Mouse (Mus musculus): Measurements from ENCODE around the gene Hoxb1. TPM values are rescaled to one million over a fixed set of nuclear protein-coding genes. Genes with fewer than 3 reads are reported as not detected.

Hoxb1 gene
- polyA plus RNA-seq, 1 experiment = not detected

DNA sequence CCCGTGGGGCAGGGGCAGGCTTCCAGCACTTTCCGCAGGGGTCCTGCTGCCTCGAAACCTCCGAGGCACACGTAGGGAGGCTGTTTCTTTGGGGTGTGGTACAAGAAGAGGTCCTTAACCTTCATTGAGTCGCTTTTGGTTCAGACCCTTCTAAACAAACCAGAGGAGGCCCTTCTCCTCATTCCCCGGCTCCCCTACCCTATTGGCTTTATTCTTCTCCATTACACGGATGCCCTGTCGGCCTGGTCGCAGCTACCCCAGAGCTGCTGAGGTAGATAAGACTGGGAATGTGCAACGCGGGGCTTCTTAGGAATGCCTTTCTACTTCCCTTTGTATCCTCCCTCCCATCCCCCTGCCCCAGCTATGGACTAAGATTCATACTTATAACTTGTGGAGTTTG, 38.8 kb upstream of the Hoxb1 start:
- Histone ChIP-seq H3K4me3 (no peak overlapping the region), H3K4me2 (ENCODE audit: low read depth) (no peak overlapping the region), H3K27me3 (ENCODE audit: control insufficient read depth, insufficient read depth, insufficient read length) (peaks cover 91% of the 10 kb centered on the region), H3K79me2 (ENCODE audit: control insufficient read depth, insufficient read depth) (no peaks in the 10 kb centered on the region), H3K36me3 (ENCODE audit: control insufficient read depth, insufficient read depth) (no peaks in the 10 kb centered on the region), H3ac (ENCODE audit: control insufficient read depth, insufficient read length) (no peak overlapping the region)
- no peak for TF ChIP-seq CEBPB (IDR thresholded peaks at IDR 0.05; ENCODE audit: insufficient read depth, poor library complexity, severe bottlenecking)
- no peak for TF ChIP-seq E2F4 (IDR thresholded peaks at IDR 0.05; ENCODE audit: insufficient read depth)
- TF ChIP-seq POLR2AphosphoS2 (IDR thresholded peaks at IDR 0.05; ENCODE audit: insufficient read length, low read depth) = no peak
- TF ChIP-seq USF1 (IDR thresholded peaks at IDR 0.05; ENCODE audit: low read depth) = no peak
- TF ChIP-seq SRF (IDR thresholded peaks at IDR 0.05; ENCODE audit: control insufficient read depth, insufficient read length, low read depth) = no peak
- TF ChIP-seq TCF3 (IDR thresholded peaks at IDR 0.05; ENCODE audit: insufficient read length, low read depth) = no peak

DNA sequence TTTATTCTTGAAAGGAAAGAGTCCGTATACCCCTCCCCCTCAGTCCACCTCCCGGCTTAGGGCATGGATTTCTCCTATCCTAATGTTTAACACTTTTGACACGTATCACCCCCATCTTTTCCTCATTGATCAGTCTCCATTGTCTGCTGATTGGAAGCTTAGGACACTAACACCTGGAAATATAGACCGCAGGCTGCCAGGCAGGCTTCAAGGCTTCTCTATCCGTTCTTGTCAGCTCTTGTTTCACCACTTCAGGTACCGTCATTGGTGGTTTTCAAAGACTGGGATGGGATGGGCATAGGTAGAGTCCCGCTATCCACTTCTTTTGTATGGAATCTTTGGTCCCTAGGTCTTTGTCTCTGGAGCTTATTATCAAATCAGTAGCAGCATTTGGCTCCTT, 38.4 kb upstream of the Hoxb1 start:
- peaks cover 91% of the 10 kb centered on the region for H3K27me3 ChIP-seq (ENCODE audit: control insufficient read depth, insufficient read depth, insufficient read length)
- no peak overlapping the region for H3K4me2 ChIP-seq (ENCODE audit: low read depth)
- H3K79me2 ChIP-seq (ENCODE audit: control insufficient read depth, insufficient read depth) = no peaks in the 10 kb centered on the region
- no peak overlapping the region for H3K4me3 ChIP-seq
- no peak for TF ChIP-seq CEBPB (IDR thresholded peaks at IDR 0.05; ENCODE audit: insufficient read depth, poor library complexity, severe bottlenecking)
- no peak for TF ChIP-seq POLR2AphosphoS2 (IDR thresholded peaks at IDR 0.05; ENCODE audit: insufficient read length, low read depth)
- no peak for TF ChIP-seq MAX (IDR thresholded peaks at IDR 0.05; ENCODE audit: low read depth)
- TF ChIP-seq POLR2A (IDR thresholded peaks at IDR 0.05; ENCODE audit: insufficient read length, low read depth) = no peak
- no peak for TF ChIP-seq TCF12 (IDR thresholded peaks at IDR 0.05; ENCODE audit: insufficient read depth, poor library complexity, severe bottlenecking)
- TF ChIP-seq REST (IDR thresholded peaks at IDR 0.05; ENCODE audit: insufficient read depth, insufficient read length) = no peak
- no peaks in the 10 kb centered on the region for H3K36me3 ChIP-seq (ENCODE audit: control insufficient read depth, insufficient read depth)
- no peak overlapping the region for H3ac ChIP-seq (ENCODE audit: control insufficient read depth, insufficient read length)

DNA sequence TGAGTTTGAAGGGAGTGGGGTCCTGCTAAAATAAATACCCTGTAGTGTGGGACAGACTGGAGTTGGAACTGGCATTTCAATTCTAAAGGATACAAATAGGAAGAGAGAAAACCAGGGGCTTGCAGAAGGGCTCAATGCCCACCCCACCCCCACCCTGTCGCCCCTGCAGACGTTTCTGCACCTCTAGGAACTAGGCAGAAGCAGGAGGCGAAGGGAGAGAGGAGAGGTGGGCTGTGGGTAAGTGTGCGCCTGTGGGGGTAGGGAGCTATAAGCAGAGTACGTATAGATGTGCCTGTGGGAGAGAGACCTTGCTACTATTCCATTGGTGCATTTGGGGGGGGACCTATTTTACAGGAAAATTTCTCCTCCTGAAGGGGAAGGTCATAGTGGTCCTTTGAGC, 37.8 kb upstream of the Hoxb1 start:
- Histone ChIP-seq H3K4me2 (ENCODE audit: low read depth) (no peak overlapping the region), H3K79me2 (ENCODE audit: control insufficient read depth, insufficient read depth) (no peaks in the 10 kb centered on the region), H3ac (ENCODE audit: control insufficient read depth, insufficient read length) (no peak overlapping the region), H3K27me3 (ENCODE audit: control insufficient read depth, insufficient read depth, insufficient read length) (peaks cover 91% of the 10 kb centered on the region), H3K4me3 (no peak overlapping the region), H3K36me3 (ENCODE audit: control insufficient read depth, insufficient read depth) (no peaks in the 10 kb centered on the region)
- TF ChIP-seq MAX (IDR thresholded peaks at IDR 0.05; ENCODE audit: low read depth) = no peak
- TF ChIP-seq MYOG (IDR thresholded peaks at IDR 0.05; ENCODE audit: control insufficient read depth in 1 of 3, insufficient read depth in 1 of 3, insufficient read length in 2 of 3, low read depth in 2 of 3) = no peak

DNA sequence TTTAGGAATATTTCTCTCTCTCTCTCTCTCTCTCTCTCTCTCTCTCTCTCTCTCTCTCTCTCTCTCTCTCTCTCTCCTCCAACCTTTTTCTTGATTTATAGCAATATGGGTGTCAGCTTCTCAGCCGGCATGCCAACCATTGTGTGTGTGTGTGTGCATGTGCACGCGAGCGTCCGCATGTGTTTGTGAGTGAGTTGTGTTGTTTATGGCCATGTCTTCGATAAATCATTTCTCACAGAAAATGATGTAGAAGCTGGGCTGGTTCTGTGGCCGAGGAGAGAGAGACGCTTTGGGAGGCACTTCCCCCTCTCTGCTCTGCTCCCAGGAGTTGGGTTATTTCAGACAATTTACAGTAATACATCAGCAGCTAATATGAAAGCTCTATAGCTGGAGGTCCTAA, 36.9 kb upstream of the Hoxb1 start:
- Histone ChIP-seq H3K4me2 (ENCODE audit: low read depth) (no peak overlapping the region), H3K36me3 (ENCODE audit: control insufficient read depth, insufficient read depth) (no peaks in the 10 kb centered on the region), H3ac (ENCODE audit: control insufficient read depth, insufficient read length) (no peak overlapping the region), H3K79me2 (ENCODE audit: control insufficient read depth, insufficient read depth) (no peaks in the 10 kb centered on the region), H3K27me3 (ENCODE audit: control insufficient read depth, insufficient read depth, insufficient read length) (peaks cover 93% of the 10 kb centered on the region), H3K4me3 (no peak overlapping the region)
- TF ChIP-seq CEBPB (IDR thresholded peaks at IDR 0.05; ENCODE audit: insufficient read depth, poor library complexity, severe bottlenecking) (no peak), E2F4 (IDR thresholded peaks at IDR 0.05; ENCODE audit: insufficient read depth) (no peak), USF1 (IDR thresholded peaks at IDR 0.05; ENCODE audit: low read depth) (no peak), MAX (IDR thresholded peaks at IDR 0.05; ENCODE audit: low read depth) (no peak), MYOG (IDR thresholded peaks at IDR 0.05; ENCODE audit: control insufficient read depth in 1 of 3, insufficient read depth in 1 of 3, insufficient read length in 2 of 3, low read depth in 2 of 3) (no peak), REST (IDR thresholded peaks at IDR 0.05; ENCODE audit: insufficient read depth, insufficient read length) (no peak), TCF3 (IDR thresholded peaks at IDR 0.05; ENCODE audit: insufficient read length, low read depth) (no peak), MYOD1 (IDR thresholded peaks at IDR 0.05; ENCODE audit: control insufficient read depth in 1 of 3, insufficient read length in 2 of 3, low read depth in 2 of 3) (no peak), SRF (IDR thresholded peaks at IDR 0.05; ENCODE audit: control insufficient read depth, insufficient read length, low read depth) (no peak), POLR2A (IDR thresholded peaks at IDR 0.05; ENCODE audit: insufficient read length, low read depth) (no peak), TCF12 (IDR thresholded peaks at IDR 0.05; ENCODE audit: insufficient read depth, poor library complexity, severe bottlenecking) (no peak), POLR2AphosphoS2 (IDR thresholded peaks at IDR 0.05; ENCODE audit: insufficient read length, low read depth) (no peak)

DNA sequence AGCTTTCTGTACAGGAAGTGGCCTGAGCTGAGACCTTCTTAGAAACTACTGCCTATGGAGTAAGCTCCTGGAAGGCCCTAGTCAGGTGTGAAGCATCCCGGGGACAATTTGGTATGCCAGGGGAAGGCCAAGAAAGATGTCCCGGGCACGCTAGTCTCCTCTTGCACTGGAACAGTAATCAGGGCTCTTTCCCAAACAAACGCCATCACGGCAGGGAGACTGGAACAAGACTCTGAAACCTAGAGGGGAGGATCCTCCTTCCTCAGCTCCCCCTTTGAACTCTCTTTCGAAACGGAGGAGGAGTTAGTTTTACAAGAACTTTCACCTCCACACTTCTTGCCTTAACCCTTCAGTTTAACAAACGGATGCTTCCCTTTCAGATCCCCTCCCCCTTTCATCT, 33.4 kb upstream of the Hoxb1 start:
- Histone ChIP-seq H3ac (ENCODE audit: control insufficient read depth, insufficient read length) (no peak overlapping the region), H3K79me2 (ENCODE audit: control insufficient read depth, insufficient read depth) (no peaks in the 10 kb centered on the region), H3K4me3 (no peak overlapping the region), H3K36me3 (ENCODE audit: control insufficient read depth, insufficient read depth) (no peaks in the 10 kb centered on the region), H3K27me3 (ENCODE audit: control insufficient read depth, insufficient read depth, insufficient read length) (peaks cover 89% of the 10 kb centered on the region), H3K4me2 (ENCODE audit: low read depth) (no peak overlapping the region)
- TF ChIP-seq CEBPB (IDR thresholded peaks at IDR 0.05; ENCODE audit: insufficient read depth, poor library complexity, severe bottlenecking) = no peak
- no peak for TF ChIP-seq E2F4 (IDR thresholded peaks at IDR 0.05; ENCODE audit: insufficient read depth)
- no peak for TF ChIP-seq SRF (IDR thresholded peaks at IDR 0.05; ENCODE audit: control insufficient read depth, insufficient read length, low read depth)
- TF ChIP-seq POLR2AphosphoS2 (IDR thresholded peaks at IDR 0.05; ENCODE audit: insufficient read length, low read depth) = no peak
- no peak for TF ChIP-seq TCF3 (IDR thresholded peaks at IDR 0.05; ENCODE audit: insufficient read length, low read depth)

DNA sequence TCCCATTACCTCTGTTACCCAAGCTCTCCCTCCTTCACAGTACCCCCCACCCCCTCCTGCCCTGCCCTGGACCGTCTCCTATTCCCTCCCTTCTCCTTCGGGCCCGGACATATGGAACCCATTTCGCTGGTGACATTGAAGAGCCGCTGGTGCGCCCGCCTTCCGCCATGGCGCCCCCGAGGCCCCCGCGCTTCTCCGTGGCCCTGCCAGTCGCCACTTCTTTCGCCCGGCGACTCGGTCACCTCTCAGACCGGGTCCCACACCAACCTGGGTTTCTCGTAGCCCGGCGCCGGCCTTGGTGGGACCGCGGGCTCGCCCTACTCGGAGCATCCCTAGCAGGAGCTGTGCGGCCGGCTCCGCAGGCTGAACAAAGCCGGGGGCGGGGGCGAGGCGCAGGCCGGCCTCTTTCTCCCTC, 32.9 kb upstream of the Hoxb1 start:
- Histone ChIP-seq H3K36me3 (ENCODE audit: control insufficient read depth, insufficient read depth) (no peaks in the 10 kb centered on the region), H3K27me3 (ENCODE audit: control insufficient read depth, insufficient read depth, insufficient read length) (peaks cover 87% of the 10 kb centered on the region), H3K4me3 (no peak overlapping the region), H3K4me2 (ENCODE audit: low read depth) (no peak overlapping the region), H3K79me2 (ENCODE audit: control insufficient read depth, insufficient read depth) (no peaks in the 10 kb centered on the region), H3ac (ENCODE audit: control insufficient read depth, insufficient read length) (no peak overlapping the region)
- no peak for TF ChIP-seq POLR2A (IDR thresholded peaks at IDR 0.05; ENCODE audit: insufficient read length, low read depth)
- no peak for TF ChIP-seq MAX (IDR thresholded peaks at IDR 0.05; ENCODE audit: low read depth)
- TF ChIP-seq E2F4 (IDR thresholded peaks at IDR 0.05; ENCODE audit: insufficient read depth) = no peak
- no peak for TF ChIP-seq TCF12 (IDR thresholded peaks at IDR 0.05; ENCODE audit: insufficient read depth, poor library complexity, severe bottlenecking)
- TF ChIP-seq REST (IDR thresholded peaks at IDR 0.05; ENCODE audit: insufficient read depth, insufficient read length) = no peak
- TF ChIP-seq POLR2AphosphoS2 (IDR thresholded peaks at IDR 0.05; ENCODE audit: insufficient read length, low read depth) = no peak
- no peak for TF ChIP-seq MYOD1 (IDR thresholded peaks at IDR 0.05; ENCODE audit: control insufficient read depth in 1 of 3, insufficient read length in 2 of 3, low read depth in 2 of 3)

All from myocyte (in vitro differentiated cells).